Mouse (Mus musculus): ENCODE measurements around the gene Trmt1. TPM values are rescaled to one million over a fixed set of nuclear protein-coding genes. Genes with fewer than 3 reads are reported as not detected.

Trmt1 gene
- polyA plus RNA-seq, 1 experiment from 2014 or later: 50.0 TPM

DNA sequence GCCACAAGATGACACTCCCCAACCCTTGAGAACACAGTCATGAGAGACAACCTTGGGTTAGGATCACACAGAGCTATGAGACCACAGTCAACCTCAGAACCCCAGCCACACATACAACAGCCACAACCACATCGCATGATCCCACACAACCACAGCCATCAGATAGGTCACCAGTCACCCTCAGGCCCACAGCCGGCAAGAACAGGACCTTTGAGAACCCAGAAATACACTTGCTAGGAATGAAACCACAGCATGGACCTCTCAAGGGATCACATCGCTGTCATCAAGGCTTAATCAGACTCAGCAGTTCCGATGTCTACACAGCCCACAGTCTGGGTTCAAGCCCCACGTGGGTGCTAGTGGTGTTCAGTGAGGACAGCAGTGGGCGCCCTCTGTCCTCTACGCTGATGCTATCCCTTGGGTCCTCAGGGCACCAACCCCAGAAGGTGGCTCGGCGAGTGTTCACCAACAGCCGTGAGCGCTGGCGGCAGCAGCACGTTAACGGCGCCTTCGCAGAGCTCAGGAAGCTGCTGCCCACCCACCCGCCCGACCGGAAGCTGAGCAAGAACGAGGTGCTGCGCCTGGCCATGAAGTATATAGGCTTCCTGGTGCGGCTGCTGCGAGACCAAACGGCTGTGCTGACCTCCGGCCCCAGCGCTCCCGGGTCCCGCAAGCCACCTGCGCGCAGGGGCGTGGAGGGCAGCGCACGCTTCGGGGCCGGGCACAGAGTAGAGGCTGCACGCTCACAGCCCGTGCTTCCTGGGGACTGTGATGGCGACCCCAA is 17.6 kb downstream of the Trmt1 start:
- Histone ChIP-seq H3K9ac (ENCODE audit: low read length) (peak overlapping the region; percentile 72; the same call in 1 of the 2 replicates), H3K9me3 (ENCODE audit: control insufficient read depth, low read length) (no peaks in the 10 kb centered on the region), H3K4me2 (ENCODE audit: low read length) (peak overlapping the region; percentile 65), H3K4me3 (ENCODE audit: control insufficient read depth in 1 of 2, insufficient read depth in 1 of 2, low read depth in 1 of 2, low read length in 2 of 2) (peak overlapping the region; percentile 18 to 42), H3K36me3 (ENCODE audit: control insufficient read depth, insufficient read depth, low read length) (peaks cover 14% of the 10 kb centered on the region), H3K27ac (replicated peaks in 1 of 2; ENCODE audit: control insufficient read depth in 1 of 2, insufficient read depth in 1 of 2, low read depth in 2 of 2, low read length in 2 of 2) (peak overlapping the region in 1 of 2 experiments; percentile 85; a peak in 2 of 4 replicates), H3K27me3 (ENCODE audit: control insufficient read depth, insufficient read depth, low read length) (peaks cover 53% of the 10 kb centered on the region), H3K4me1 (ENCODE audit: control insufficient read depth in 2 of 2, insufficient read depth in 2 of 2, low read length in 2 of 2) (peaks cover 14 to 48% of the 10 kb centered on the region in 2 experiments; a peak in 3 of 4 replicates)
- no peak for ATAC-seq (ENCODE audit: insufficient number of reproducible peaks, insufficient read depth, low FRiP score, low read depth)
- WGBS: 11% methylated on average over 38 of the region's 38 CpGs

DNA sequence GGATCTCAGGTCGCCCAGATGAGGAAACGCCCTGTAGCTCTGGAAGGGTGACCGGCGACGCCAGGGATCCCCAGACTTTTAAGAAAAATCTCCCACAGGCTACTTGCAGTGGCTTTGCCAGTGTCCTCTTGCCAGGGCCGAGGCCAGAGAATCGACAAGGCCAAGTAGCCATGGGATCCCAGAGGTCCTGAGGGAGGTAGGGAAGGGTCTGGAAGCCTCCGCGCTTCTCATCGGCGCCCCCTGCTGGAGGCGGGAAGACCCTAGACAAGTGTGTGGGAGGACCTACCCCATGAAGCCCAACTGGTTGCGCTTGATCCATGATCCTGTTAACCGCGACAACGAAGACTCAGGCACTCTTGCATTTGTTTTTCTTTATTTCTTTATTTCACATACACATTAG is 18.2 kb downstream of the Trmt1 start:
- no peaks in the 10 kb centered on the region for H3K9me3 ChIP-seq (ENCODE audit: control insufficient read depth, low read length)
- peak overlapping the region; percentile 18 to 42 for H3K4me3 ChIP-seq (ENCODE audit: control insufficient read depth in 1 of 2, insufficient read depth in 1 of 2, low read depth in 1 of 2, low read length in 2 of 2)
- peaks cover 8% of the 10 kb centered on the region; the same call in 1 of the 2 replicates for H3K36me3 ChIP-seq (ENCODE audit: control insufficient read depth, insufficient read depth, low read length)
- ATAC-seq (ENCODE audit: insufficient number of reproducible peaks, insufficient read depth, low FRiP score, low read depth): no peak
- peaks cover 16 to 51% of the 10 kb centered on the region in 2 experiments; a peak in 3 of 4 replicates for H3K4me1 ChIP-seq (ENCODE audit: control insufficient read depth in 2 of 2, insufficient read depth in 2 of 2, low read length in 2 of 2)
- H3K27ac ChIP-seq (replicated peaks in 1 of 2; ENCODE audit: control insufficient read depth in 1 of 2, insufficient read depth in 1 of 2, low read depth in 2 of 2, low read length in 2 of 2): peak overlapping the region in 1 of 2 experiments; percentile 85; a peak in 2 of 4 replicates
- H3K9ac ChIP-seq (ENCODE audit: low read length): peak overlapping the region; percentile 72; the same call in 1 of the 2 replicates
- peak overlapping the region; percentile 65 for H3K4me2 ChIP-seq (ENCODE audit: low read length)
- WGBS: 4% methylated on average over 16 of the region's 16 CpGs
- peaks cover 57% of the 10 kb centered on the region for H3K27me3 ChIP-seq (ENCODE audit: control insufficient read depth, insufficient read depth, low read length)

DNA sequence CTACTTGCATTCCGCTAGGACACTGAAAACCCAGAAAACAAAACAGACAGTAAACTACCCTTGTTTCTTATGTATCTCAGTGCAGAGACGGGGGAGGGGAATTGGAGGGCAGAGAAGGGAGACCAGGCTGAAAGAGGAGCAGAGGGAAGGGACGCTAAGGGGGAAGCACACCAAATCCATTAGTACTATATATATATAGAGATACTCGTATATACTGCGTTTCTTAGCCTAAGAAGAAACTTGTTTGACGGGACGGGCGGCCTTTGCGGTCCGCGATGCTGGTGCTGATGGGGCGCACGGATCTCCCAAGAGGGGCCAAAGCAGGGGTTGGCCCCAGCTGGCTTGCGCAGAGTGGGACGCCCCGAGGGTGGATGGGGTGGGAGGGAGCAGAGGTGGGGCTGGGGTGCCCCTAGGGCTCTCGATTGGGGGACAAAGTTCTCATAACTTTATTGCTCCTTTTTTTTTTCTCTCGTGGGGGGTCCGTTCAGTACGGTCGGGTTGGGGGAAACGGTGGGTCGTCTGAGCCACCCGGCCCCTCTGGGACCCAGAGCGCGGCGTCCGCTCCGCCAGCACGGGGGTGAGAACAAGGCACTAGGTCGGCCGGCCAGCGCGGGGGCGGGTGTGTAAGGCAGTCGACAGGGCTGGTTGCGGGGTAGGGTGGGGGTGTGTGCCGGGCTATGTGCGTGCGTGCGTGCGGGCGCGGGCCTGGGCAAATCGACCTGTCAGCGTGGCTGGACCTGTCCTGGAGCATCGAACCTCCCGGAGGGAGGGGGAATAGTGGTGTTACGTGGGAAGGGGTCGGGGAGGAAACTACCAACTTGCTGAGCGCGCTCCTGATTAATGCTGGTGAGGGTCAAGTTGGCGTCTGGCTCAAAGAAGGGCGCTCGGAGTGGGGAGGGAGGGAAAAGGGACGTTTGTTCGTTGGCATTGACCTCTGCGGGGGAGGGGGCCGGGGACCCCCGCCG is 19.0 kb downstream of the Trmt1 start:
- 0 out of 2 replicates have a peak, but pooled peaks cover 4% of the 10 kb centered on the region for H3K36me3 ChIP-seq (ENCODE audit: control insufficient read depth, insufficient read depth, low read length)
- H3K9ac ChIP-seq (ENCODE audit: low read length): peak overlapping the region; percentile 69
- H3K27ac ChIP-seq (replicated peaks in 1 of 2; ENCODE audit: control insufficient read depth in 1 of 2, insufficient read depth in 1 of 2, low read depth in 2 of 2, low read length in 2 of 2): peak overlapping the region; percentile 51 to 85
- H3K4me2 ChIP-seq (ENCODE audit: low read length): peak overlapping the region; percentile 65
- peaks cover 16 to 53% of the 10 kb centered on the region in 2 experiments; a peak in 3 of 4 replicates for H3K4me1 ChIP-seq (ENCODE audit: control insufficient read depth in 2 of 2, insufficient read depth in 2 of 2, low read length in 2 of 2)
- WGBS: 4% methylated on average over 60 of the region's 61 CpGs
- ATAC-seq (ENCODE audit: insufficient number of reproducible peaks, insufficient read depth, low FRiP score, low read depth): no peak
- H3K4me3 ChIP-seq (ENCODE audit: control insufficient read depth in 1 of 2, insufficient read depth in 1 of 2, low read depth in 1 of 2, low read length in 2 of 2): peak overlapping the region; percentile 35 to 42
- H3K27me3 ChIP-seq (ENCODE audit: control insufficient read depth, insufficient read depth, low read length): peaks cover 57% of the 10 kb centered on the region
- H3K9me3 ChIP-seq (ENCODE audit: control insufficient read depth, low read length): no peaks in the 10 kb centered on the region

DNA sequence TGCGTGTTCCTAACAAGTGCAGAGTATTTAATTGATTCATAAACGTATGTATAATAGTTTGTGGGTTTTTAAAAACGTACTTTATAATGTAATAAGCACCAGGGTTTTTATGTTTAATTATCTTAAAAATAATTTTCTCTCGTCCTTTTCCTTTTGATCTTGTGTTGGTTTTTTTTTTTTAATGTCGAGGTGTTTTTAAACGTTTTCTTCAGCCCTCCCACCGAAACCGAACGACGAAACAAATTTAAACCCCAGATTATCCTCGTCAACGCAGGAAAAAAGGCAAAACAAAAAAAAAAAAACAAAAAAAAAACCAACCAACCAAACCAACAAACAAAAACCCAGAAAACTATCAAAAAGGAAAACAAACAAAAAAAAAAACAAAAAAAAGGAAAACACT is 19.9 kb downstream of the Trmt1 start:
- WGBS: 3% methylated on average over 12 of the region's 12 CpGs
- peak overlapping the region in 1 of 2 experiments; percentile 85; a peak in 2 of 4 replicates for H3K27ac ChIP-seq (replicated peaks in 1 of 2; ENCODE audit: control insufficient read depth in 1 of 2, insufficient read depth in 1 of 2, low read depth in 2 of 2, low read length in 2 of 2)

GRCm38 (mm10) chr8:84706610-84707266 is 20.6 kb downstream of the Trmt1 start:
- Histone ChIP-seq H3K4me1 (ENCODE audit: control insufficient read depth in 2 of 2, insufficient read depth in 2 of 2, low read length in 2 of 2) (peaks cover 14 to 52% of the 10 kb centered on the region in 2 experiments), H3K36me3 (ENCODE audit: control insufficient read depth, insufficient read depth, low read length) (0 out of 2 replicates have a peak, but pooled peaks cover 4% of the 10 kb centered on the region), H3K27me3 (ENCODE audit: control insufficient read depth, insufficient read depth, low read length) (peaks cover 57% of the 10 kb centered on the region), H3K9ac (ENCODE audit: low read length) (peak overlapping the region; percentile 65), H3K4me3 (ENCODE audit: control insufficient read depth in 1 of 2, insufficient read depth in 1 of 2, low read depth in 1 of 2, low read length in 2 of 2) (peak overlapping the region; percentile 27 to 35), H3K9me3 (ENCODE audit: control insufficient read depth, low read length) (no peaks in the 10 kb centered on the region), H3K27ac (replicated peaks in 1 of 2; ENCODE audit: control insufficient read depth in 1 of 2, insufficient read depth in 1 of 2, low read depth in 2 of 2, low read length in 2 of 2) (peak overlapping the region; percentile 66 to 75), H3K4me2 (ENCODE audit: low read length) (peak overlapping the region; percentile 51)
- ATAC-seq (ENCODE audit: insufficient number of reproducible peaks, insufficient read depth, low FRiP score, low read depth): 0 out of 2 replicates have a peak, but pooled peaks have one; percentile 14
- 7% methylated on average over 45 of the region's 45 CpGs for WGBS

More for the DNA sequence above, 19.9 kb downstream of the Trmt1 start:
- Histone ChIP-seq H3K4me3 (ENCODE audit: control insufficient read depth in 1 of 2, insufficient read depth in 1 of 2, low read depth in 1 of 2, low read length in 2 of 2) (peak overlapping the region in 1 of 2 experiments; percentile 42; a peak in 2 of 4 replicates), H3K9ac (ENCODE audit: low read length) (peak overlapping the region; percentile 69), H3K4me2 (ENCODE audit: low read length) (peak overlapping the region; percentile 65), H3K36me3 (ENCODE audit: control insufficient read depth, insufficient read depth, low read length) (0 out of 2 replicates have a peak, but pooled peaks cover 4% of the 10 kb centered on the region), H3K4me1 (ENCODE audit: control insufficient read depth in 2 of 2, insufficient read depth in 2 of 2, low read length in 2 of 2) (peaks cover 16 to 53% of the 10 kb centered on the region in 2 experiments; a peak in 3 of 4 replicates), H3K9me3 (ENCODE audit: control insufficient read depth, low read length) (no peaks in the 10 kb centered on the region), H3K27me3 (ENCODE audit: control insufficient read depth, insufficient read depth, low read length) (peaks cover 57% of the 10 kb centered on the region)
- no peak for ATAC-seq (ENCODE audit: insufficient number of reproducible peaks, insufficient read depth, low FRiP score, low read depth)

GRCm38 (mm10) chr8:84707267-84707883 is 21.3 kb downstream of the Trmt1 start:
- H3K9me3 ChIP-seq (ENCODE audit: control insufficient read depth, low read length): no peaks in the 10 kb centered on the region
- peak; percentile 19 for ATAC-seq (ENCODE audit: insufficient number of reproducible peaks, insufficient read depth, low FRiP score, low read depth)
- peak overlapping the region; percentile 66 to 75 for H3K27ac ChIP-seq (replicated peaks in 1 of 2; ENCODE audit: control insufficient read depth in 1 of 2, insufficient read depth in 1 of 2, low read depth in 2 of 2, low read length in 2 of 2)
- peaks cover 52% of the 10 kb centered on the region for H3K27me3 ChIP-seq (ENCODE audit: control insufficient read depth, insufficient read depth, low read length)
- 12% methylated on average over 20 of the region's 22 CpGs for WGBS
- 0 out of 2 replicates have a peak, but pooled peaks cover 4% of the 10 kb centered on the region for H3K36me3 ChIP-seq (ENCODE audit: control insufficient read depth, insufficient read depth, low read length)
- peak overlapping the region; percentile 51 for H3K4me2 ChIP-seq (ENCODE audit: low read length)
- peaks cover 19 to 55% of the 10 kb centered on the region in 2 experiments for H3K4me1 ChIP-seq (ENCODE audit: control insufficient read depth in 2 of 2, insufficient read depth in 2 of 2, low read length in 2 of 2)
- H3K9ac ChIP-seq (ENCODE audit: low read length): peak overlapping the region; percentile 65
- H3K4me3 ChIP-seq (ENCODE audit: control insufficient read depth in 1 of 2, insufficient read depth in 1 of 2, low read depth in 1 of 2, low read length in 2 of 2): peak overlapping the region; percentile 27 to 35

All from heart, embryonic 14.5 days (tissue).